Mouse (Mus musculus) adrenal gland, postnatal 36 days (tissue): ENCODE data around the gene Bcat1. TPM values are rescaled to one million over a fixed set of nuclear protein-coding genes. Genes with fewer than 3 reads are reported as not detected.
"Not testable (repeated sequence)": the region's sequence is repeated elsewhere in the genome, so short reads cannot be mapped to it uniquely, and the experiment has no call there.

Experiments used
- DNase-seq, 2 experiments: peaks; one replicate each; pipeline ENCODE4 v3.0.0; 2021; ENCODE audit warnings: mixed read lengths in 1 of 2
- total RNA-seq, 2 experiments: library from RNA; stranded (reverse); gene quantifications; 2 replicates each; pipeline ENCODE4 v1.2.3; 2021

Gene Bcat1
- total RNA-seq, 2 experiments from 2014 or later, result 14.2 to 23.4 TPM

GRCm38 (mm10) chr6:145093038-145093622, 17.1 kb upstream of the Bcat1 start:
- DNase-seq, result not testable (repeated sequence)

GRCm38 (mm10) chr6:145091998-145092397, 16.0 kb upstream of the Bcat1 start:
- no peak for DNase-seq

- DNase-seq, result no peak
Measured at GRCm38 (mm10) chr6:145090928-145091327, 14.9 kb upstream of the Bcat1 start.

- DNase-seq, result no peak
Measured at GRCm38 (mm10) chr6:145090201-145090863, 14.3 kb upstream of the Bcat1 start.

GRCm38 (mm10) chr6:145089373-145089772, 13.4 kb upstream of the Bcat1 start:
- DNase-seq, result no peak

GRCm38 (mm10) chr6:145088451-145089113, 12.6 kb upstream of the Bcat1 start:
- DNase-seq, result no peak

- DNase-seq, result no peak
Measured at GRCm38 (mm10) chr6:145084343-145085117, 8.5 kb upstream of the Bcat1 start.

- no peak for DNase-seq
Measured at GRCm38 (mm10) chr6:145081721-145082120, 5.7 kb upstream of the Bcat1 start.

- DNase-seq, result no peak
Measured at GRCm38 (mm10) chr6:145079087-145079759, 3.2 kb upstream of the Bcat1 start.

GRCm38 (mm10) chr6:145076286-145076685, 302 bp upstream of the Bcat1 start:
- DNase-seq, result no peak

- no peak for DNase-seq
Measured at GRCm38 (mm10) chr6:145075088-145075547, 866 bp downstream of the Bcat1 start.

GRCm38 (mm10) chr6:145074461-145074860, 1.5 kb downstream of the Bcat1 start:
- DNase-seq, result no peak

- no peak for DNase-seq
Measured at GRCm38 (mm10) chr6:145069921-145070320, 6.1 kb downstream of the Bcat1 start.

- DNase-seq, result no peak
Measured at GRCm38 (mm10) chr6:145069397-145069796, 6.6 kb downstream of the Bcat1 start.

GRCm38 (mm10) chr6:145067679-145068078, 8.3 kb downstream of the Bcat1 start:
- no peak for DNase-seq

- no peak for DNase-seq
Measured at GRCm38 (mm10) chr6:145066416-145066815, 9.6 kb downstream of the Bcat1 start.

- DNase-seq, result no peak
Measured at GRCm38 (mm10) chr6:145065301-145065845, 10.6 kb downstream of the Bcat1 start.

- DNase-seq, result peak in 1 of 2 experiments; percentile 47
Measured at GRCm38 (mm10) chr6:145064104-145064503, 11.9 kb downstream of the Bcat1 start.

- DNase-seq, result no peak
Measured at GRCm38 (mm10) chr6:145063212-145063868, 12.6 kb downstream of the Bcat1 start.

GRCm38 (mm10) chr6:145062763-145063162, 13.2 kb downstream of the Bcat1 start:
- DNase-seq, result peak in 1 of 2 experiments; percentile 7

- DNase-seq, result no peak
Measured at GRCm38 (mm10) chr6:145061361-145061760, 14.6 kb downstream of the Bcat1 start.
